Mouse (Mus musculus): ENCODE results near the gene Ifna15. TPM values are rescaled to one million over a fixed set of nuclear protein-coding genes. Genes with fewer than 3 reads are reported as not detected.

Ifna15 gene
- polyA plus RNA-seq (2015; fragmentation: Nextera tagmentation; extraction: Ambion mirVana): not detected in 2 replicates

DNA sequence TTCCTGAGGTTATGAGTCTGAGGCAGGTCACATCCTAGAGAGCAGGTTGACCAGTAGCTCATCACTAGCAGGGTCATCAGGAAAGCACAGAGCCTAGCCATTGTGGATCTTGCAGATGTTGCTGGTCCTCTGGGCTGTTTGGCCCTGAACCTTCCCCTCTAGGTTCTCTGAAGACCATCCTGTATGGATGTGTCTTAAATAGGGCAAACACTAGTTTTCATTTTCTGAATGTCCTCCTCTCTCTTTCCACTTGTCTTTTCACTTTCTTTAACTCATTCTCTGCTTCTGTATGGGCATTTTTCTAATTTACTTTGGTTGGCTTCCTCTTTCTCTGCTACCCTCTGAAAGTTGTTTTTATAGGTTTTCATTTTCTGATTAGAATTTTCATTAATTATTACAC lies at the start of gene Ifna15:
Gene Ifna15 (minus strand): TSS at position 101 of the 400 bp plus-strand sequence.

GRCm38 (mm10) chr4:88603276-88603675 lies 45.2 kb upstream of the Ifna15 start, which contains the start of gene Ifna12:
Ifna12 (minus strand) TSS chr4:88603376.

DNA sequence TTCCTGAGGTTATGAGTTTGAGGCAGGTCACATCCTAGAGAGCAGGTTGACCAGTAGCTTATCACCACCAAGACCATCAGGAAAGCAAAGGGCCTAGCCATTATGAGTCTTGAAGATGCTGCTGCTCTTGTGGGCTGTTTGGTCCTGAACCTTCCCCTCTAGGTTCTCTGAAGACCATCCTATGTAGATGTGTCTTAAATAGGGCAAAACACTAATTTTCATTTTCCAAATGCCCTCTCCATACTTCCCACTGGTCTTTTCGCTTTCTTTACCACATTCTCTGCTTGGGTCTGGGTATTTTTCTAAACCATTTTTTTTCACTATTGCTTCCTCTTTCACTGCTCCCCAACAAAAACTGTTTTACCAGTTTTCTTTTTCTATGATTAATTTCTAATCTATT lies 34.2 kb upstream of the Ifna15 start, which contains the start of gene Ifna9:
Gene Ifna9 (minus strand): TSS at position 101 of the 400 bp plus-strand sequence.

DNA sequence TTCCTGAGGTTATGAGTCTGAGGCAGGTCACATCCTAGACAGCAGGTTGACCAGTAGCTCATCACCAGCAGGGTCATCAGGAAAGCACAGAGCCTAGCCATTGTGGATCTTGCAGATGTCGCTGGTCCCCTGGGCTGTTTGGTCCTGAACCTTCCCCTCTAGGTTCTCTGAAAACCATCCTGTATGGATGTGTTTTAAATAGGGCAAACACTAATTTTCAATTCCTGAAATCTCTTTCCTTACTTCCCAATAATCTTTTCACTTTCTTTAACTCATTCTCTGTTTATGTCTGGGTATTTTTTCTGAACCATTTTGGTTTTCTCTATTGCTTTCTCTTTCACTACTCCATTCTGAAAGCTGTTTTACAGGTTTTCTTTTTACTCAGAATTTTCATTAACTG lies 13.7 kb upstream of the Ifna15 start, which contains the start of gene Ifna14:
Gene Ifna14 (minus strand): TSS at position 101 of the 400 bp plus-strand sequence.

GRCm38 (mm10) chr4:88522674-88523073 lies 35.4 kb downstream of the Ifna15 start, which contains the start of gene Ifnb1:
Ifnb1 (minus strand) TSS chr4:88522774.

Other genes starting within 250 kb of the Ifna15 start
- gene Hacd4, start 119.3 kb downstream of the Ifna15 start, polyA plus RNA-seq (2015; fragmentation: Nextera tagmentation; extraction: Ambion mirVana): 16.6 and 18.9 TPM in 2 replicates
- gene Ifnb1, start 35.5 kb downstream of the Ifna15 start, polyA plus RNA-seq (2015; fragmentation: Nextera tagmentation; extraction: Ambion mirVana): not detected in 2 replicates
- not detected in 2 replicates for gene Ifna14, start 13.6 kb upstream of the Ifna15 start, polyA plus RNA-seq (2015; fragmentation: Nextera tagmentation; extraction: Ambion mirVana)
- gene Ifna9, start 34.1 kb upstream of the Ifna15 start, polyA plus RNA-seq (2015; fragmentation: Nextera tagmentation; extraction: Ambion mirVana): not detected in 2 replicates
- gene Ifna12, start 45.1 kb upstream of the Ifna15 start, polyA plus RNA-seq (2015; fragmentation: Nextera tagmentation; extraction: Ambion mirVana): not detected in 2 replicates
- gene C87499, start 76.2 kb upstream of the Ifna15 start, polyA plus RNA-seq (2015; fragmentation: Nextera tagmentation; extraction: Ambion mirVana): not detected in 2 replicates
- not detected in 2 replicates for gene Ifna13, start 86.2 kb upstream of the Ifna15 start, polyA plus RNA-seq (2015; fragmentation: Nextera tagmentation; extraction: Ambion mirVana)
- not detected in 2 replicates for gene Ifna16, start 118.7 kb upstream of the Ifna15 start, polyA plus RNA-seq (2015; fragmentation: Nextera tagmentation; extraction: Ambion mirVana)
- gene Ifna2, start 125.7 kb upstream of the Ifna15 start, polyA plus RNA-seq (2015; fragmentation: Nextera tagmentation; extraction: Ambion mirVana): not detected in 2 replicates
- gene Ifnab, start 133.1 kb upstream of the Ifna15 start, polyA plus RNA-seq (2015; fragmentation: Nextera tagmentation; extraction: Ambion mirVana): not detected in 2 replicates
- 0.34 and 0.37 TPM in 2 replicates for gene Gm26566, start 163.6 kb upstream of the Ifna15 start, polyA plus RNA-seq (2015; fragmentation: Nextera tagmentation; extraction: Ambion mirVana)
- gene Klhl9, start 164.2 kb upstream of the Ifna15 start, polyA plus RNA-seq (2015; fragmentation: Nextera tagmentation; extraction: Ambion mirVana): 47.0 and 61.7 TPM in 2 replicates
- gene Gm13271, start 196.6 kb upstream of the Ifna15 start, polyA plus RNA-seq (2015; fragmentation: Nextera tagmentation; extraction: Ambion mirVana): not detected in 2 replicates
- gene Gm13283, start 201.9 kb upstream of the Ifna15 start, polyA plus RNA-seq (2015; fragmentation: Nextera tagmentation; extraction: Ambion mirVana): 0.28 and 0.35 TPM in 2 replicates
- gene Gm13290, start 215.6 kb upstream of the Ifna15 start, polyA plus RNA-seq (2015; fragmentation: Nextera tagmentation; extraction: Ambion mirVana): not detected in 2 replicates
- not detected in 2 replicates for gene Gm13289, start 218.7 kb upstream of the Ifna15 start, polyA plus RNA-seq (2015; fragmentation: Nextera tagmentation; extraction: Ambion mirVana)
- gene Gm13272, start 221.6 kb upstream of the Ifna15 start, polyA plus RNA-seq (2015; fragmentation: Nextera tagmentation; extraction: Ambion mirVana): not detected in 2 replicates
- 0.17 and 0.28 TPM in 2 replicates for gene Ifnz, start 223.9 kb upstream of the Ifna15 start, polyA plus RNA-seq (2015; fragmentation: Nextera tagmentation; extraction: Ambion mirVana)
- gene Gm13276, start 227.5 kb upstream of the Ifna15 start, polyA plus RNA-seq (2015; fragmentation: Nextera tagmentation; extraction: Ambion mirVana): not detected in 2 replicates
- gene Gm13277, start 230.4 kb upstream of the Ifna15 start, polyA plus RNA-seq (2015; fragmentation: Nextera tagmentation; extraction: Ambion mirVana): not detected in 2 replicates
- not detected in 2 replicates for gene Gm13278, start 233.3 kb upstream of the Ifna15 start, polyA plus RNA-seq (2015; fragmentation: Nextera tagmentation; extraction: Ambion mirVana)
- not detected in 2 replicates for gene Gm13275, start 236.2 kb upstream of the Ifna15 start, polyA plus RNA-seq (2015; fragmentation: Nextera tagmentation; extraction: Ambion mirVana)
- gene Gm13279, start 239.2 kb upstream of the Ifna15 start, polyA plus RNA-seq (2015; fragmentation: Nextera tagmentation; extraction: Ambion mirVana): not detected in 2 replicates
- 1.6 and 1.7 TPM in 2 replicates for gene Gm13285, start 241.4 kb upstream of the Ifna15 start, polyA plus RNA-seq (2015; fragmentation: Nextera tagmentation; extraction: Ambion mirVana)
- not detected in 2 replicates for gene Gm13287, start 245.0 kb upstream of the Ifna15 start, polyA plus RNA-seq (2015; fragmentation: Nextera tagmentation; extraction: Ambion mirVana)
- gene Gm13288, start 247.3 kb upstream of the Ifna15 start, polyA plus RNA-seq (2015; fragmentation: Nextera tagmentation; extraction: Ambion mirVana): 0.21 TPM in 1 of 2 replicates, not detected in the other

Data from urinary bladder, postnatal 0 days (tissue).